Mouse (Mus musculus): ENCODE results near the gene Txn1. TPM values are rescaled to one million over a fixed set of nuclear protein-coding genes. Genes with fewer than 3 reads are reported as not detected.

The Txn1 gene
- polyA plus RNA-seq, 1 experiment: 125 TPM

DNA sequence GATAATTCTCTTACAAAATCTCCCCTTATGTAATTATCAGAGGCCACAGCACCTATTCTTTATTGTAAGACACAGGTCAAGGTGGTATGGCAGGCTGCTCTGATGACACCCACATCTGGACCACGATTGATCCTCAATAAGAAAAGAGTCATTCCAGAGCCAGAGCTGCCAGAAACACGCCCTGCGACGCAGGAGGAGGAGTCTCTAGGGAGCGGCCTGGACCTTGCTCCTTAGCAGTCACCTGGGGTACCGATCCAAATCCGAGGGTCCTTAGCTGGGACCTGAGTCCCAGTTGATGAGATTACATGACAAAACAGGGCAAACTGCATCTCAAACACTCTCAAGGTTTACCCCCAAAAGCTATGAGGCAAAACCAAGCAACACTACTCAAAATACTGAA is 2.4 kb downstream of the Txn1 start:
- WGBS: 91% methylated on average over 7 of the region's 7 CpGs

DNA sequence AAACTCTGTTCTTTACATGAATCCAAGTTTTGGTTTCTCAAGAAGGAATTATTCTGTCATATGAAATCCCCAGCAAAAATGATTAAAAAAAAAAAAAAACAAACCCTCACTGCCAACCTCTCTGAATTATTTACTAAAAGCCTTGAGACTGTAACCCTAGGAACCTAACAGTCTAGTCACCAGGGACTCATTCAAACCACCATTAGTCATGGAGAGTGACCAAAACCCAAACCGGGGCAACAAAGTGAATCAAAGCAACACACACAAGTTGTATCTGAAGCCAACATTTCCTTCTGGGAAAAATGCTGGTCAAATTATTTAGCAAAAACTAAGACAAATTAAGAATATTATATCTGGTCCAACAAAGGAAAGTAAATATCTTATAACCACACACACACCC is 3.3 kb downstream of the Txn1 start:
- DNase-seq: no peak
- no peak overlapping the region for H3K4me3 ChIP-seq (replicated peaks; ENCODE audit: insufficient read depth, low read depth, low read length)
- H3K27ac ChIP-seq (ENCODE audit: insufficient read depth, low read length): no peak overlapping the region
- no peak for TF ChIP-seq CTCF (IDR thresholded peaks at IDR 0.05; ENCODE audit: borderline replicate concordance, insufficient read depth, low read depth, low read length)
- TF ChIP-seq POLR2A (IDR thresholded peaks at IDR 0.05; ENCODE audit: borderline replicate concordance, insufficient read depth, low read length): no peak
- H3K27me3 ChIP-seq (ENCODE audit: control insufficient read depth, insufficient read depth, low read length): no peaks in the 10 kb centered on the region
- WGBS: 72% methylated on average over 1 of the region's 1 CpGs
- H3K4me1 ChIP-seq (ENCODE audit: control insufficient read depth, insufficient read depth, low read length): no peaks in the 10 kb centered on the region

More for the DNA sequence above, 2.4 kb downstream of the Txn1 start:
- Histone ChIP-seq H3K27me3 (ENCODE audit: control insufficient read depth, insufficient read depth, low read length) (no peaks in the 10 kb centered on the region), H3K4me1 (ENCODE audit: control insufficient read depth, insufficient read depth, low read length) (no peaks in the 10 kb centered on the region), H3K4me3 (replicated peaks; ENCODE audit: insufficient read depth, low read depth, low read length) (no peak overlapping the region), H3K27ac (ENCODE audit: insufficient read depth, low read length) (no peak overlapping the region)
- DNase-seq: peak; percentile 12 to 15
- TF ChIP-seq CTCF (IDR thresholded peaks at IDR 0.05; ENCODE audit: borderline replicate concordance, insufficient read depth, low read depth, low read length) (no peak), POLR2A (IDR thresholded peaks at IDR 0.05; ENCODE audit: borderline replicate concordance, insufficient read depth, low read length) (no peak)

DNA sequence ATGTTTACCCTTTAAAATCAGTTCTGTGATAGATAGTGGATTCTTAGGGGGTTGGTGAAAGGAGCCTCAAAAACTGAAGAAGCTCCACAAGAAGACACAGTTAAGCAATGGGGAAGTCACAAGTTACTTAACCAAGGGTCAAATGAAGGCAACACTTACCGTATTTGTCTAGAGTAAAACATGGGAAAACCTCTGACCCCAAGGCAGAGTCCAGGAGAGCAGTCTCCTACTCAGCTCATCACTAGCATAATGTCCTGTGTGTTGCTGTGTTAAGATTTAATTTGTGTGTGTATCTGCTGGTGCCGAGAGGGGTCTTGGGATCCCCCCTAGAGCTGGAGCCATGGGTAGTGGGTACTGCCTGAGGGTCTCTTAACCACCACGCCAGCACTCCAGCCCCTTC is 3.8 kb downstream of the Txn1 start:
- Histone ChIP-seq H3K27me3 (ENCODE audit: control insufficient read depth, insufficient read depth, low read length) (no peaks in the 10 kb centered on the region), H3K4me3 (replicated peaks; ENCODE audit: insufficient read depth, low read depth, low read length) (no peak overlapping the region), H3K27ac (ENCODE audit: insufficient read depth, low read length) (no peak overlapping the region), H3K4me1 (ENCODE audit: control insufficient read depth, insufficient read depth, low read length) (no peaks in the 10 kb centered on the region)
- no peak for TF ChIP-seq CTCF (IDR thresholded peaks at IDR 0.05; ENCODE audit: borderline replicate concordance, insufficient read depth, low read depth, low read length)
- no peak for TF ChIP-seq POLR2A (IDR thresholded peaks at IDR 0.05; ENCODE audit: borderline replicate concordance, insufficient read depth, low read length)
- 96% methylated on average over 3 of the region's 3 CpGs for WGBS
- no peak for DNase-seq

DNA sequence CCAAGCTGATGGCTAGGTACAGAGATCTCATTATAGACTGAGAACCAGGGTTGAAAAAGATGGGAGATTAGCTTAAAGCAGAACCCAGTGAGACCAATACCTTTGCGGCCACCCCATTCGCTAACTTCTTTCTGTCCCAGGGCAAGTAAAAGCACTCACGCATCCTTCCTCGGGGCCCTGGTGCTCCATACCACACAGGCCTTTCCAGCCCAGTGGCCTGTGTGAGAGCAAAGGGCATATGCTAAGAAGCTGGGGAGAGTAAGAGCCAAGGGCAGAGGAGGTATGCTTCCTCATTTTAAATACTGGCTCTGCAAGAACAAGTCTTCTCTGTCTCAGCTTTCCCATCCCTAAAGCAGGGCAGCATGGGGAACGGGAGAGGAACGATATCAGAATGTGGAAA is 6.3 kb downstream of the Txn1 start:
- Histone ChIP-seq H3K4me1 (ENCODE audit: control insufficient read depth, insufficient read depth, low read length) (no peaks in the 10 kb centered on the region), H3K4me3 (replicated peaks; ENCODE audit: insufficient read depth, low read depth, low read length) (no peak overlapping the region), H3K27me3 (ENCODE audit: control insufficient read depth, insufficient read depth, low read length) (no peaks in the 10 kb centered on the region), H3K27ac (ENCODE audit: insufficient read depth, low read length) (no peak overlapping the region)
- no peak for TF ChIP-seq POLR2A (IDR thresholded peaks at IDR 0.05; ENCODE audit: borderline replicate concordance, insufficient read depth, low read length)
- no peak for TF ChIP-seq CTCF (IDR thresholded peaks at IDR 0.05; ENCODE audit: borderline replicate concordance, insufficient read depth, low read depth, low read length)
- no peak for DNase-seq
- WGBS: 98% methylated on average over 6 of the region's 6 CpGs

DNA sequence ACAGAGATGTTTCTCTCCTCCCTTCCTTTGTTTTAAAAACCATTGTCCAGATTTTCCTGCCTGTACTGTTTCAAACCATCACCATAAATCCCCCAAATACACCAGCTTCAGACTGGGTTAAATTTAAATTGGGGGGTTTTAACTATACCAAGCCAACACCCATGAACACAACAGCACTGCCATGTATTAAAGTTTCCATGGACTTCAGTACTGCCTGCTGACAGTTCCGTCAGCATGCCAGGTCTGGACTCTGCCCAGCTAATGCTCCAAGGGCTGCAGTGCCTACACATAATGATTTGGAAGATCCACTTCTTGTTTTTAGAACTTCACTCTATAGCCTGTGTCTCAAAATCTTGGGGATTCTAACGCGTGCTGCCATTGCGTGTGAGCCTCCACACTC is 8.7 kb downstream of the Txn1 start:
- WGBS: 85% methylated on average over 4 of the region's 4 CpGs
- H3K4me3 ChIP-seq (replicated peaks; ENCODE audit: insufficient read depth, low read depth, low read length): no peak overlapping the region
- no peak overlapping the region for H3K27ac ChIP-seq (ENCODE audit: insufficient read depth, low read length)
- no peak for DNase-seq
- no peaks in the 10 kb centered on the region for H3K27me3 ChIP-seq (ENCODE audit: control insufficient read depth, insufficient read depth, low read length)
- H3K4me1 ChIP-seq (ENCODE audit: control insufficient read depth, insufficient read depth, low read length): no peaks in the 10 kb centered on the region
- no peak for TF ChIP-seq CTCF (IDR thresholded peaks at IDR 0.05; ENCODE audit: borderline replicate concordance, insufficient read depth, low read depth, low read length)
- no peak for TF ChIP-seq POLR2A (IDR thresholded peaks at IDR 0.05; ENCODE audit: borderline replicate concordance, insufficient read depth, low read length)

DNA sequence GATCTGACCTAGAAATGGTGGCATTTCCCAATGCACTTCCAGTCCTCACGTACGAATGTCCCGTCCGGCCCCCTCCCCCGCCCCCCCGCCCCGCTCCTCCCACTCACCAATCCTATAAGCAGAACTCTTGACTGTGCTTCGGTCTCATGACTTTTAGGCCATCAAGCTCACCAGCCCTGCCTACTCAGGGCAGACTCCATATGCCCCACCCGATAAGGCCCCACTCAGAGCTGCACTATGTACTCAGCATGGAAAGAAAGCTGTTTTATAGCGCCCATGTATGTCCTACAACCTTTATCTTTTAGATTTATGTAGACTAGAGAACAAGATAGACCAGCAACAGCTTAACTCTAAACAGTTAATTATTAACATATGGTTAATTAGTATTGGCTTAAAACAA is 9.2 kb downstream of the Txn1 start:
- Histone ChIP-seq H3K4me1 (ENCODE audit: control insufficient read depth, insufficient read depth, low read length) (no peaks in the 10 kb centered on the region), H3K4me3 (replicated peaks; ENCODE audit: insufficient read depth, low read depth, low read length) (no peak overlapping the region), H3K27ac (ENCODE audit: insufficient read depth, low read length) (no peak overlapping the region), H3K27me3 (ENCODE audit: control insufficient read depth, insufficient read depth, low read length) (no peaks in the 10 kb centered on the region)
- 84% methylated on average over 10 of the region's 10 CpGs for WGBS
- DNase-seq: no peak
- TF ChIP-seq POLR2A (IDR thresholded peaks at IDR 0.05; ENCODE audit: borderline replicate concordance, insufficient read depth, low read length) (no peak), CTCF (IDR thresholded peaks at IDR 0.05; ENCODE audit: borderline replicate concordance, insufficient read depth, low read depth, low read length) (no peak)

DNA sequence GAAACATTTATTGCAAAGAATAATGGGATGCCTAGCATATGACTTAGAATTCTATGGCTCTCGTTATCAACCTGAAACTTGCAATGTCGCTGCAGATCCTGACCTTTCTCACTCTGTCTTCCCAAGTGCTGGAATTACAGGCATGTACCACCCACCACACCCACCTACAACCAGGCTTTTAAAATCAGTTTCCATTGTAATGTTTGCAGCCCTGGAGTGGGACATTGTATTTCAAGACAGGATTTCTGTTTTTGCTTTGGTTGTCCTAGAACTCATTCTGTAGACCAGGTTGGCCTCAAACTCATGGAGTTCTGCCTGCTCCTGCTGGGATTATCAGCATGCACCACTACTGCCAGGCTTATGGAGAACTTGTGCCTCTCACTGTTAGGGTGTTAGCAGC is 13.3 kb downstream of the Txn1 start:
- no peaks in the 10 kb centered on the region for H3K27me3 ChIP-seq (ENCODE audit: control insufficient read depth, insufficient read depth, low read length)
- H3K4me1 ChIP-seq (ENCODE audit: control insufficient read depth, insufficient read depth, low read length): no peaks in the 10 kb centered on the region
- TF ChIP-seq POLR2A (IDR thresholded peaks at IDR 0.05; ENCODE audit: borderline replicate concordance, insufficient read depth, low read length): no peak
- TF ChIP-seq CTCF (IDR thresholded peaks at IDR 0.05; ENCODE audit: borderline replicate concordance, insufficient read depth, low read depth, low read length): no peak
- H3K27ac ChIP-seq (ENCODE audit: insufficient read depth, low read length): no peak overlapping the region
- 94% methylated on average over 2 of the region's 2 CpGs for WGBS
- DNase-seq: no peak
- H3K4me3 ChIP-seq (replicated peaks; ENCODE audit: insufficient read depth, low read depth, low read length): no peak overlapping the region

DNA sequence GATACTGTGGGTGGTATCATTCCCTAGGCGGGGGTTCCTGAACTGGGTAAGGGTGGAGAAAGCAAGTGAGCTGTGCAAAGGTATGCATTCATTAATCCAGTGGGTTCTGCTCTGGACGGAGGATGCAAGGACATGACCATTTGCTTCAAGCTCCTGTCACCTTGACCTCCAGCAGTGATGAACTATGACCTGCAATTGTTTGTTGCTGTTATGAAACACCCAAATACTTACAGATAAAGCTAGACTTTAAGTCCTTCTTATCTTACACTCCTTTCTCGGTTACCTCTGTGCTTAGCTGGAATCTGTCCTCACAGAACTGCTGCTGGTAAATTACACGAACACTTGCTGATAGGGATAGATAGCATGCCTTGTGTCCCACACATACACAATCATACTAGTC is 15.6 kb downstream of the Txn1 start:
- 91% methylated on average over 4 of the region's 4 CpGs for WGBS

More for the DNA sequence above, 15.6 kb downstream of the Txn1 start:
- no peaks in the 10 kb centered on the region for H3K4me1 ChIP-seq (ENCODE audit: control insufficient read depth, insufficient read depth, low read length)
- H3K27ac ChIP-seq (ENCODE audit: insufficient read depth, low read length): no peak overlapping the region
- no peak overlapping the region for H3K4me3 ChIP-seq (replicated peaks; ENCODE audit: insufficient read depth, low read depth, low read length)
- no peaks in the 10 kb centered on the region for H3K27me3 ChIP-seq (ENCODE audit: control insufficient read depth, insufficient read depth, low read length)
- TF ChIP-seq CTCF (IDR thresholded peaks at IDR 0.05; ENCODE audit: borderline replicate concordance, insufficient read depth, low read depth, low read length) (no peak), POLR2A (IDR thresholded peaks at IDR 0.05; ENCODE audit: borderline replicate concordance, insufficient read depth, low read length) (no peak)
- DNase-seq: no peak

Data from cerebellum, adult 2 months (tissue).